Mouse (Mus musculus) thymus, postnatal 25 days (tissue): ENCODE results near the gene Shroom3.

ENCODE experiments used
- DNase-seq: peaks from one replicate; pipeline ENCODE4 v3.0.0; 2022

Shroom3 gene

GRCm38 (mm10) chr5:92810922-92811533 is 127.8 kb downstream of the Shroom3 start:
- no peak for DNase-seq

GRCm38 (mm10) chr5:92811761-92812160 is 128.5 kb downstream of the Shroom3 start:
- no peak for DNase-seq

- no peak for DNase-seq
These were observed 129.7 kb downstream of the Shroom3 start for GRCm38 (mm10) chr5:92812936-92813335.

GRCm38 (mm10) chr5:92813562-92813961 is 130.3 kb downstream of the Shroom3 start:
- no peak for DNase-seq

GRCm38 (mm10) chr5:92814621-92815020 is 131.4 kb downstream of the Shroom3 start:
- no peak for DNase-seq

DNA sequence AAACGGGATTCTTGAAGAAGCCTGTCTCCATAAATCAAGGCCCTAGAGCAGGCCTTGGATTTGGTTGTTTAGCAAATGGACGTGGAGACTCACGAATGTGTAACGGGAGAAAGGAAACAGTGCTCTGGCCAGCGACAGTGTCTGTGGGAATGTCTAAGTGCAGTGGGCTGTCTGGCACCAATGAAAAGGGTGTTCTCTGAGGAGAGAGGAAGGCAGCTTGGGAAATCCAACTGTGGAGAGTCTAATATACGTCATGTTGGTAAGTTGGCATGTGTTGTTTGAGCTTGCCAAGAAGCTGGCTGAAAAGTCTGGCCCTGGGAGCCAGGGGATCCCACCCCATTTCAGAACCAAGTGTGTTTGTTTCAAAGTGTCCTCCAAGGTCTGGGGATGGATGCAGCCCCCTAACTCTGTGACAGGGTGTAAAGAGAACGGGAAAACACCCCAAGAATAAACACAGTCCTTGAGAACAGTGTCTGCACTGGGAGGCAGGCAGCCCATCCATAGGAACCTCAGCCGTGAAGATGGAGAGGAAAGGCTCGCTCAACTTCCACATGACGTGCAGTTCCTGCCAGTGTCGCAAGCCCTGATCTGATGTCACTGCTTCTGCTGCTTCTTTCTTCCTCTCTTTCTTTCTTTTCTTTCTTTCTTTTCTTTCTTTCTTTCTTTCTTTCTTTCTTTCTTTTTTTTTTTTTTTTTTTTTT is 134.0 kb downstream of the Shroom3 start:
- no peak for DNase-seq

DNA sequence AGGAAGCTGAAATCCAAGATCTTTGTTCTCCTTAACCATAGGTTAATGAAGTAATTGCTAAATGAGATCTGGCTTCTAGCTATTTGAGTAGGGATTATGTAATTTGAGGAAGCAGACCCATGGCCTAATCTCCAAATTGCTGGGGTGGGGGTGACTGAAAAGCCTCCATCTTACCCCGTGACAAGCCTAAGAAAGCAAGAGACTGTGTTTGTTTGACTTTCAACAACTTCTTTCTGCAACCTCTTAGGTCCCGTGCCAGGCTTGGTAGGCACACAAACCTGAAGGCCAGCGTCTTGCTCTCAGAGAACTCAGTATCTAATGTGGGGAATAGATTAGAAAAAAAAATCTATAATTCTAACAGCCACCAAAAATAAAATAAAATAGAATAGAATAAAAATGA is 138.1 kb downstream of the Shroom3 start:
- no peak for DNase-seq

DNA sequence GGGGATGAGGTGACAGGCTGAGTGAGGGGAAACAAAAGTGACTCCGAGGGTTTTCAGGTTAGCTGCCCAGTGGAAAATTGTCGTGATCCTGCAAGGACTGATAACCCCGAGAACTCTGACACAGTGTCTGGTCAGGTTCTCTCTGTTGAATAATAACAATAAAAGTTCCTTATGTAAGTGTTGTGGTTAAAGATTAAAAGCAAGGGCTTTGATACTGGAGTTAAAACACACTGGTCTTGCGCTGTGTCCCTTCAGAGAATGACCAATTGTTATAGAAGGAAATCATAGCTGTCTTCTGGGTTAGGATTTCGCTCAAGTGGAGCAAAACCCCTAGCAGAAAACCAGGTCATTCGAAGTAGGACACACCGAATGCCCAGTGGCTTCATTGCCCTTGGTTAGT is 140.3 kb downstream of the Shroom3 start:
- no peak for DNase-seq

GRCm38 (mm10) chr5:92824304-92825009 is 141.2 kb downstream of the Shroom3 start:
- no peak for DNase-seq

- DNase-seq, result no peak
These were observed 147.2 kb downstream of the Shroom3 start for GRCm38 (mm10) chr5:92830391-92830790.

GRCm38 (mm10) chr5:92834513-92834912 is 151.3 kb downstream of the Shroom3 start:
- no peak for DNase-seq

- no peak for DNase-seq
These were observed 154.1 kb downstream of the Shroom3 start for GRCm38 (mm10) chr5:92837311-92837710.

DNA sequence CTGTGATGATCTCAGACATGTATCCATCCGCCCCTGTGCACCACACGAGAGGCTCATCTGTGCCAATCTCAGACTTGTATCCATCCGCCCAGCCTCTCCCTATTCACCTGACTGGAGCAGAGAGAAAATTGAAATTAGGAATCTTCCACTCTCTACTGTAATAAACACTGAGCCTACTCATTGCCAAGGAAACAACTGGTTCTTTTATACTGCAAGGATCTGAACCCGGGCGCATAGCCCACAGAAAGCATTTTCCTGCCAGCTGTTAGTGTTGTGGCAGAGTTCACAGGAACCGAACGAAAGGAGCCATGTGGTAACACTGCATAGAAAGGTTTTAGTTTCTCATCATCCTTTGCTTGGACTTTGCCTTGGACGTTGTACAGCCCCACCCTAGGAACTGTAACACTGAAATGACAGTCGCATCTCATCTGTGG is 155.1 kb downstream of the Shroom3 start:
- DNase-seq, result no peak

- no peak for DNase-seq
These were observed 156.1 kb downstream of the Shroom3 start for GRCm38 (mm10) chr5:92839314-92839713.

- no peak for DNase-seq
These were observed 158.2 kb downstream of the Shroom3 start for GRCm38 (mm10) chr5:92841474-92841873.

- DNase-seq, result no peak
These were observed 159.2 kb downstream of the Shroom3 start for GRCm38 (mm10) chr5:92842417-92842816.

DNA sequence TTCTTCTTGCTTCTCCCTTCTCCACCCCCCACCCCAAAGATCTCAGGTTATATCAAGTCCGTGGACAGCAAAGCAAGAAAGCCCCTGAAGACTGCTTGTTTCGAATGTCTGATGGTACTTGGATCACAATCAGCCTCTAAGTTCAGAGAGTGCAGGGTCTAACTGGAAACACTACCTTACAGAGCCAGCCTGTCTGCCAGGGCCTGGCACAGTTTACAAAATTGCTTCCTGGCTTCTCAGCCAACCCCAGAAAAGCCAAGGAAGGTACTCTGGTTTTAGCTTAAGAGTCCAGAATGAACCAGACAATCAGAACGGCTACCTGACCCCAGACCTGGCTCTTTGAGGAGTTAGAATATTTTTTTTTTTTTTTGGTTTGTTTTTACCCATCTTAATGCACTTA is 159.6 kb downstream of the Shroom3 start:
- no peak for DNase-seq

GRCm38 (mm10) chr5:92843850-92844785 is 160.9 kb downstream of the Shroom3 start:
- no peak for DNase-seq

- DNase-seq, result no peak
These were observed 166.5 kb downstream of the Shroom3 start for GRCm38 (mm10) chr5:92849743-92850142.

- no peak for DNase-seq
These were observed 167.7 kb downstream of the Shroom3 start for GRCm38 (mm10) chr5:92850925-92851324.

DNA sequence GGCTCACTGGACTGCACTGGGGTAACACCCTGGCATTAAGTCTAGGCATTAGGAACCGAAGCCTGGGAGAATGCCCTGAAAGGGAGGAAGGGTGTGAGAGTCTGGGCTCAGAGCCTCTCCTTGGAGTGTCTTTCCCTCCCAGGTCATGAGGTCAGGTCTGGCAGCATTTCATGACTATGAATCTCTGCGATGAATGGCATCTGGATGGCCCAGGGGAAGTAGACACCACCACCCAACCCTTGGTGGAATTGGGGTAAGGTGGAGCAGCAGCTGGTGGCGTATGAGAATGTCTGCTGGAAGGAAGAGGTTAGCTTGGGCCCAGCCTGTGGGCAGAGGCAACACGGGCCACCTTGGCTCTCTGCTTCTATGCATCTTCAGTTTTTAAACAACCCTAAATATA is 171.7 kb downstream of the Shroom3 start:
- DNase-seq, result no peak

GRCm38 (mm10) chr5:92856346-92856745 is 173.1 kb downstream of the Shroom3 start:
- DNase-seq, result no peak

DNA sequence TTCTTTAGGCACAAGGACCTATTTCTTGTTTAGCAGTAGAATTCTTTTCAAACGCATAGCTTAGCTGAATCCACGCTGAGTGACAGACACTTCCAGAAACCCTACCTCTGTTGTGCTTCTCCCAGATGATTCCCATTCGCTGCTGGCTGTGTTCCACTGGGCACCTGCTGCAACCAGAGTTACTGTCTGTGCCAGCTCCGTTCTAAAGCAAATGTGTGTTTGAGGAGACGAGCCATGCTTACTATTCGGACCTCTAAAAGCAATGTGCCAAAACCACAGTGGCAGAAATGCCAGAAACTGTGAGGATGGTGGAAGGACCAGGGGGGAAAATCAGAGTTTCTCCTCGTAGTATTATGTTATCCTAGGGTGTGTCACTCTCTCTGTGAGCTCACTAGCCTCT is 173.9 kb downstream of the Shroom3 start:
- no peak for DNase-seq
